Mouse (Mus musculus) ES-Bruce4 (cell line): ENCODE results near the gene Hist2h2ab.

ENCODE experiments used
- CTCF ChIP-seq: IDR thresholded peaks from one replicate; pipeline ENCODE4 v1.8.1; 2011; ENCODE audit warnings: low read depth, low read length
- EP300 ChIP-seq: IDR thresholded peaks from 2 replicates; pipeline ENCODE4 v1.6.1; 2011; ENCODE audit warnings: low read depth, low read length; ENCODE audit not compliant: insufficient read depth

DNA sequence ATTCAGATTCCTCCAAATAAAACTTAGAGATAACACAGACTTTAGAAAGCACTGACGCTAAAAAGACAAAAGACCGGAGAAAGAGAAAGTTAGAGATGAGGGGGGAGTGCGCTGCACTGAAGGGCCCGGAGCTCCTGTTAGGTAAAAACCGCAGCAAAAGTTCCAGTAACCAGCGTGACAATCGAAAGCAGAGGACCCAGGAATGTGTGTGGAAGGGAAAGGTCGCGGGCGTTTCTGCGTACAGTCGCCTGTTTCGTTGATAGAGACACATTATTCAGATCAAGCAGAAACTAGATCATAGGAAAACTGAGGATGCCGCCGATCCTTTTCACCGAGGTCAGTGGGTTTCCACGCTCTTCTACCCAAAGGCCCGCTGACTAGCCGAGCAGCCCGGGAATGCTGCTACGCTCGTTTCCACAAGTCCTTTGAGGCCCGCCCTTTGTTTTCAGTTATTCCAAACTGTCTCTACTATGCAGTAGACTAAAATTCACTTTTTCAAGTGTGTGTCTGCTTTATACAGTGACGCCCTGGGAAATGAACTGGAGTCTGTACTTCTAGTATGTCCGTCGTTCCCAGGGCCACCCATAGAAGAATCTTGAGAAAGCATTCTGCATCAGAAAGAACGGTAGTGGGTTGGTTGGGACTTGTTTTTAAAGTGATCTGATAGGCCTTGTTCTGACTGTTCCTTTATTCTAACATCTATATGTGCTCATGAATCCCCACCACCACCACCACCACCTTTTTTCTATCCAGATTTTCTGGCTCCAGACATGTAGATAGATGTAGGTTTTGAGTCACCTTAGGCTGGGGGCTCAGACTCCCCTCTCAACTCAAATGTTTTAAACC is 44.1 kb downstream of the Hist2h2ab start:
- no peak for TF ChIP-seq CTCF
- no peak for TF ChIP-seq EP300
